Mouse (Mus musculus) lung, embryonic 16.5 days (tissue): ENCODE data around the gene Trpm1. TPM values are rescaled to one million over a fixed set of nuclear protein-coding genes. Genes with fewer than 3 reads are reported as not detected.

Source experiments
- ATAC-seq: fragments of 200-750 bp; cut with Nextera tagmentation; 2 replicates; pipeline ENCODE4 v1.8.0; 2017; ENCODE audit warnings: low read depth, mild to moderate bottlenecking, moderate library complexity
- H3K27ac ChIP-seq: fragments of 300-500 bp; sonication (generic); 2 replicates; pipeline ENCODE4 v1.5.1; 2014; ENCODE audit warnings: mild to moderate bottlenecking, control low read depth, low read length
- H3K27me3 ChIP-seq: fragments of 300-500 bp; sonication (generic); 2 replicates; pipeline ENCODE4 v1.6.1; 2014; ENCODE audit warnings: low read depth, low read length, mixed read lengths; ENCODE audit not compliant: control insufficient read depth, insufficient read depth
- H3K36me3 ChIP-seq: fragments of 300-500 bp; sonication (generic); 2 replicates; pipeline ENCODE4 v1.6.1; 2014; ENCODE audit warnings: low read length; ENCODE audit not compliant: control insufficient read depth, insufficient read depth
- H3K4me1 ChIP-seq: fragments of 300-500 bp; sonication (generic); replicated peaks from 2 replicates; pipeline ENCODE4 v1.6.1; 2014; ENCODE audit warnings: low read length, mixed read lengths; ENCODE audit not compliant: control insufficient read depth, insufficient read depth
- H3K4me2 ChIP-seq: fragments of 300-500 bp; sonication (generic); 2 replicates; pipeline ENCODE4 v1.6.1; 2014; ENCODE audit warnings: low read depth, low read length, control low read depth
- H3K4me3 ChIP-seq: fragments of 300-500 bp; sonication (generic); 2 replicates; pipeline ENCODE4 v1.5.1; 2014; ENCODE audit warnings: mild to moderate bottlenecking, low read length, control low read depth
- H3K9ac ChIP-seq: fragments of 300-500 bp; sonication (generic); 2 replicates; pipeline ENCODE4 v1.6.1; 2014; ENCODE audit warnings: low read length, control low read depth
- H3K9me3 ChIP-seq: fragments of 300-500 bp; sonication (generic); 2 replicates; pipeline ENCODE4 v1.6.1; 2016; ENCODE audit warnings: low read length; ENCODE audit not compliant: control insufficient read depth
- WGBS: fragments of 180-500 bp; shearing (Covaris S2); extraction: QIAGEN DNeasy Blood & Tissue Kit; methylation state at CpG from one replicate; pipeline ENCODE4 v1.1.7; 2014; 5-methylcytosine and 5-hydroxymethylcytosine counted together
- polyA plus RNA-seq: library from polyadenylated mRNA; unstranded; fragments of >200 nt; fragmentation: Nextera tagmentation; extraction: Ambion mirVana; gene quantifications from 2 replicates; pipeline ENCODE4 v1.2.1, GENCODE M21; 2015

The Trpm1 gene
- polyA plus RNA-seq, 1 experiment from 2014 or later, result 0.10 TPM

GRCm38 (mm10) chr7:64192261-64192943 is 38.8 kb downstream of the Trpm1 start:
- H3K4me3 ChIP-seq, result no peak overlapping the region
- H3K9ac ChIP-seq, result no peak overlapping the region
- H3K4me2 ChIP-seq, result peak overlapping the region; percentile 27
- ATAC-seq, result peak; percentile 75
- no peaks in the 10 kb centered on the region for H3K27me3 ChIP-seq
- H3K4me1 ChIP-seq, result peaks cover 15% of the 10 kb centered on the region
- peak overlapping the region; percentile 8; the same call in 1 of the 2 replicates for H3K27ac ChIP-seq
- 20% methylated on average over 14 of the region's 14 CpGs for WGBS
- H3K36me3 ChIP-seq, result no peaks in the 10 kb centered on the region
- no peaks in the 10 kb centered on the region for H3K9me3 ChIP-seq

- Histone ChIP-seq H3K4me1 (peaks cover 15% of the 10 kb centered on the region), H3K4me2 (no peak overlapping the region), H3K9me3 (no peaks in the 10 kb centered on the region), H3K27ac (no peak overlapping the region), H3K9ac (no peak overlapping the region), H3K36me3 (no peaks in the 10 kb centered on the region), H3K27me3 (no peaks in the 10 kb centered on the region), H3K4me3 (no peak overlapping the region)
- WGBS, result 46% methylated on average over 5 of the region's 5 CpGs
- ATAC-seq, result no peak
Measured at GRCm38 (mm10) chr7:64193476-64193875, 39.8 kb downstream of the Trpm1 start.

- no peak for ATAC-seq
- no peak overlapping the region for H3K4me3 ChIP-seq
- H3K4me1 ChIP-seq, result peaks cover 15% of the 10 kb centered on the region
- H3K4me2 ChIP-seq, result no peak overlapping the region
- no peak overlapping the region for H3K9ac ChIP-seq
- H3K27ac ChIP-seq, result no peak overlapping the region
- WGBS, result 58% methylated on average over 3 of the region's 3 CpGs
- H3K27me3 ChIP-seq, result no peaks in the 10 kb centered on the region
- no peaks in the 10 kb centered on the region for H3K9me3 ChIP-seq
- H3K36me3 ChIP-seq, result no peaks in the 10 kb centered on the region
Measured at GRCm38 (mm10) chr7:64196114-64196513, 42.5 kb downstream of the Trpm1 start.

GRCm38 (mm10) chr7:64208700-64209099 is 55.1 kb downstream of the Trpm1 start:
- Histone ChIP-seq H3K36me3 (no peaks in the 10 kb centered on the region), H3K9ac (no peak overlapping the region), H3K9me3 (no peaks in the 10 kb centered on the region), H3K4me1 (no peaks in the 10 kb centered on the region), H3K27ac (no peak overlapping the region), H3K4me2 (no peak overlapping the region), H3K27me3 (no peaks in the 10 kb centered on the region), H3K4me3 (no peak overlapping the region)
- 71% methylated on average over 5 of the region's 5 CpGs for WGBS
- ATAC-seq, result no peak

- Histone ChIP-seq H3K36me3 (no peaks in the 10 kb centered on the region), H3K4me1 (no peaks in the 10 kb centered on the region), H3K27me3 (no peaks in the 10 kb centered on the region), H3K9me3 (no peaks in the 10 kb centered on the region), H3K4me2 (no peak overlapping the region), H3K9ac (no peak overlapping the region), H3K27ac (no peak overlapping the region), H3K4me3 (no peak overlapping the region)
- ATAC-seq, result no peak
- WGBS, result 80% methylated on average over 4 of the region's 4 CpGs
Measured at GRCm38 (mm10) chr7:64212870-64213269, 59.2 kb downstream of the Trpm1 start.

- Histone ChIP-seq H3K27ac (no peak overlapping the region), H3K9ac (no peak overlapping the region), H3K27me3 (no peaks in the 10 kb centered on the region), H3K36me3 (no peaks in the 10 kb centered on the region), H3K4me2 (no peak overlapping the region), H3K4me1 (no peaks in the 10 kb centered on the region), H3K4me3 (no peak overlapping the region), H3K9me3 (no peaks in the 10 kb centered on the region)
- WGBS, result 66% methylated on average over 4 of the region's 4 CpGs
- no peak for ATAC-seq
Measured at GRCm38 (mm10) chr7:64214066-64214465, 60.4 kb downstream of the Trpm1 start.

- ATAC-seq, result no peak
Measured at GRCm38 (mm10) chr7:64215613-64216012, 62.0 kb downstream of the Trpm1 start.

GRCm38 (mm10) chr7:64217428-64217827 is 63.8 kb downstream of the Trpm1 start:
- H3K9me3 ChIP-seq, result no peaks in the 10 kb centered on the region
- no peak overlapping the region for H3K4me3 ChIP-seq
- no peaks in the 10 kb centered on the region for H3K36me3 ChIP-seq
- no peak overlapping the region for H3K4me2 ChIP-seq
- H3K27me3 ChIP-seq, result no peaks in the 10 kb centered on the region
- no peak overlapping the region for H3K9ac ChIP-seq
- no peak overlapping the region for H3K27ac ChIP-seq
- H3K4me1 ChIP-seq, result no peaks in the 10 kb centered on the region
- no peak for ATAC-seq
- WGBS, result 90% methylated on average over 7 of the region's 7 CpGs

More at GRCm38 (mm10) chr7:64215613-64216012, 62.0 kb downstream of the Trpm1 start:
- H3K27ac ChIP-seq, result no peak overlapping the region
- no peak overlapping the region for H3K9ac ChIP-seq
- no peaks in the 10 kb centered on the region for H3K36me3 ChIP-seq
- no peak overlapping the region for H3K4me2 ChIP-seq
- WGBS, result 70% methylated on average over 4 of the region's 4 CpGs
- no peaks in the 10 kb centered on the region for H3K9me3 ChIP-seq
- no peaks in the 10 kb centered on the region for H3K27me3 ChIP-seq
- H3K4me1 ChIP-seq, result no peaks in the 10 kb centered on the region
- no peak overlapping the region for H3K4me3 ChIP-seq

GRCm38 (mm10) chr7:64219765-64220164 is 66.1 kb downstream of the Trpm1 start:
- no peak for ATAC-seq
- H3K36me3 ChIP-seq, result no peaks in the 10 kb centered on the region
- no peak overlapping the region for H3K9ac ChIP-seq
- H3K9me3 ChIP-seq, result no peaks in the 10 kb centered on the region
- no peaks in the 10 kb centered on the region for H3K27me3 ChIP-seq
- H3K4me2 ChIP-seq, result no peak overlapping the region
- no peak overlapping the region for H3K27ac ChIP-seq
- no peaks in the 10 kb centered on the region for H3K4me1 ChIP-seq
- WGBS, result 68% methylated on average over 7 of the region's 7 CpGs
- H3K4me3 ChIP-seq, result no peak overlapping the region
